Mouse (Mus musculus) right cerebral cortex, postnatal 10 days (tissue): ENCODE measurements around the gene Kif1b.
"Not testable (repeated sequence)": the region's sequence is repeated elsewhere in the genome, so short reads cannot be mapped to it uniquely, and the experiment has no call there.

ENCODE experiments used
- DNase-seq, 2 experiments: peaks; one replicate each; pipeline ENCODE4 v3.0.0; 2021; ENCODE audit warnings: low spot score in 2 of 2

Gene Kif1b

DNA sequence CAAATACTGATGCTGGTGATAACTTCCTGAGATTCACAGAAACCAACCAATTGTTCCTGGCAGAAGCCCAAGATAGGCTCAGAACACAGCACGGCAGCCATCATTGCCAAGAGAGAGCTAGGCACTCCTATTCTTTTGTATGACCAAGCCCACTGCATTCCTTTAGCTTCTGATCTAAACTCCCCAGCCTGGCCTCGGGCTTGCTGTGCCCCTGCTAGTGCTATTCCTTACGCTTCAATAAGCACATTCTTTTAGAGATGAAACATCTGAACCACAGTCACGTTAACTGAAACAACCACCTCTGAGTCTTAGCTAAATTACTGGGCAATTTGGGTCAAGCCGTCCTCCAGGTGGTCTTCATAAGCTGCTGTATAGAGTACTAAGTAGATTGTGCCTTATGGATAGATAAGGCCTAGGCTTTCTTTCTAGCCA is 87.4 kb downstream of the Kif1b start:
- peak; percentile 49 to 53 for DNase-seq

DNA sequence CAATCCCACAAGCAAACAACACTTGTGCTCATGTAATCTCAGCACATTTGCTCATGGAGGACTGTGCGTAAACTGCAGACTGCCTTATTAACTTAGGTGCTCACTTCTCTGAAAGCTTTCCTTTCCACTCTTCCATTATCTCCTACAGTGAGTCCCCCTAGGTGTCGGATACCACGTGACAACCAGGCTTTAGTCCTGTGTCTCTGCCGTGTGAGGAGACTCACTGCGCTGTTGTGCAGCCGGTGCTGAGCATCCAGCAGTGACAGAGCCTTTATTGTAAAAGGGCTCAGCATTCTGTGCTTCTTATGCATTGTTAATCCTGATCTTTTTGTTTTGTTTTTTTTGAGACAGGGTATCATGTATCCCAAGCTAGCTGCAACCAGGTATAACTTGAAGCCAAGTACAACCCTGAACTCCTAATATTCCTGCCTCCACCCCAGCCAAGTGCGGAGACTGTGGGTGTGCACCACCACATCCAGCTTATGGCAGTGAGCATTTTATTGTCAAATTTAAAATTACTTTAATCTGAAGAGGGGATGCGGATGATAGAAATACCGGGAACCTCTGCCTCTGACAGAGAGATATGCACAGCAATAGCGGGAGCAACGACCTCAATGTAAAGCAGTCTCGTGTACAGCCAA is 88.0 kb downstream of the Kif1b start:
- DNase-seq = no peak

DNA sequence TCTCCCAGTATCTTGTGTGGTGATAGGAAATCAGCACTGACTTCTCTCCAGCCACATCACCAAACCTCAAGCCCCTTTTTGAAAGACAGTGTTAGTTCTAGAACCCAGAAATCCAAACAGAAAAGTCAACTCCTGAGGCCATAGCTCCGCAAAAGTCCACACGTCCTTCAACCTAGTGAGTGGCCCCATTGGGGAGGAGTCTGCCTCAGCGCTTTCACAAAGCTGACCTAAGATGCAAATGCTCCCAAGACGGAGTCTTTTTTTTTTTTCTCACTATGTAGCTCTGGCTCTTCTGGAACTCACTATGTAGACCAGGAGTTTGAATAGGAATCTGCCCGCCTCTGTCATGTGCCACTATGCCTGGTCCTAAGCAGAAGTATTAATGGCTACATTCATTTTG is 89.0 kb downstream of the Kif1b start:
- no peak for DNase-seq

DNA sequence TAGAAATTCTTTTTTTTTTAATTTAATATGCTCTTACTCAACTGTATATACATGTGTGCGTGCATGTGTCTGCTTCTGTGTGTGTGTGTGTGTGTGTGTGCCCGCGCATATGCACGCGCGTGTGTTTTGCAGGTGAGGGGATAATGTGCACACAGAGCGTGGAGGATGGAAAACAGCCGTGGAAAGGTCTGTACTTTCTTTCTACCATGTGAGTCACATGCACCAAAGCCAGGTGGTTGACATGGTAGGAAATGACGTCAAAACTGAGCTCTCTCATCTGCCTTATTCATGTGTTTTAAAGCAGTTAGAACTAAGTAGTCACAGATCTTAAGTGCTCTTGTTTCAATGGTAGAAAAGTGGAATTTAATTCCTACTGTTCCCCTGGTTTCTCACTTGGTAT is 91.5 kb downstream of the Kif1b start:
- DNase-seq = no peak

DNA sequence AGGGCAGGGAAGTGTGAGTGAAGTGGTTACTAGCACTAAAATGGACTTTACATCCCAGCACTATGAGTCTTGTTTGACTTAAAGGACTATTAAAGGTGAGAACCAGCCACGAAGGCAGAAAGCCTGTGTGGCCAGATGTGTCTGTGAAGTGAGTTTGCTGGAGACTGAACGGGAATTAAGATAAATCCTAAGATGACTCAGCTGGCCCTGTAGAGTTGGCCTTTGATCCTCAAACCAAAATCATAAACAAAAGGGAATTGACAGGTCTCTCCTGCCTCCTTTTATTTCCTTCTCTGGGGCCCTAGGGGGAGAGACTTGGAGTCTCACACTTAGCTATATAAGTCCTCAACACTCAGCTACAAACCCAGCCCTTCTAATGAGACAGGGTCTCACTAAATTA is 92.1 kb downstream of the Kif1b start:
- no peak for DNase-seq

DNA sequence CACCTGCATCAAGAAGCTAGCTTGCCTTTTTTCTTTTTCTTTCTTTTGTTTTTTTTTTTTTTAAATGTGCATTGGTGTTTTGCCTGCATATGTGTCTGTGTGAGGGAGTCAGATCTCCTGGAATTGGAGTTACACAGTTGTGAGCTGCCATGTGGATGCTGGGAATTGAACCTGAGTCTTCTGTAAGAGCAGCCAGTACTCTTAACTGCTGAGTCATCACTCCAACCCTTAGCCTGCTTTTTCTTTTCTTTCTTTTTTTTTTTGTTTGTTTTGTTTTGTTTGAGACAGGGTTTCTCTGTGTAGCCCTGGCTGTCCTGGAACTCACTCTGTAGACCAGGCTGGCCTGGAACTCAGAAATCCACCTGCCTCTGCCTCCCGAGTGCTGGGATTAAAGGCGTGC is 93.0 kb downstream of the Kif1b start:
- DNase-seq = not testable (repeated sequence)

DNA sequence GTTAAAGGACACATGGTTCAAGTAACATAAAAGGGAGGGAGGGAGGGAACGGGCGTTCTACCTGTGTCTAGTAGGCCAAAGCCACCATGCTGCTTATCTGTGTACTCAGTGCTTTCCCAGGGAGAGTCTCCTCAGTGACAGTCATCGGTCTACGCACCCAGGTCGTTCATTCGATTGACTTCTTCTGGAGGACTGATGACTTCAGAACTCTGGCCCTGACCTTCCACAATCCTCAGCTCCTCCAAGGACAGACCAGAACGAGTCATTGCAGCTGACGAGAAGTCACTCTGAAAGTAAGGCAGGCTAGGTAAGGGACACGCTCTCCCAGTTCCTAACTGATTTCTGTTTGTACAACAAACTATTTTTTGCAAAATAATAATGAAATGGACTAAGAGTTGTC is 94.0 kb downstream of the Kif1b start:
- no peak for DNase-seq

DNA sequence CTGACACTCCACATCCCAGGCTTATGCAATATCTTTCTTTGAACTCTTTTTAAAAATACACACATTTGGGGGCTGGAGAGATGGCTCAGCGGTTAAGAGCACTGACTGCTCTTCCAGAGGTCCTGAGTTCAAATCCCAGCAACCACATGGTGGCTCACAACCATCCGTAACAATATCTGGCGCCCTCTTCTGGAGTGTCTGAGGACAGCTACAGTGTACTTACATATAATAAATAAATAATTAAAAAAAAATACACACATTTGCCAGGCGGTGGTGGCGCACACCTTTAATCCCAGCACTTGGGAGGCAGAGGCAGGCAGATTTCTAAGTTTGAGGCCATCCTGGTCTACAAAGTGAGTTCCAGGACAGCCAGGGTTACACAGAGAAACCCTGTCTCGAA is 96.1 kb downstream of the Kif1b start:
- DNase-seq = not testable (repeated sequence)

DNA sequence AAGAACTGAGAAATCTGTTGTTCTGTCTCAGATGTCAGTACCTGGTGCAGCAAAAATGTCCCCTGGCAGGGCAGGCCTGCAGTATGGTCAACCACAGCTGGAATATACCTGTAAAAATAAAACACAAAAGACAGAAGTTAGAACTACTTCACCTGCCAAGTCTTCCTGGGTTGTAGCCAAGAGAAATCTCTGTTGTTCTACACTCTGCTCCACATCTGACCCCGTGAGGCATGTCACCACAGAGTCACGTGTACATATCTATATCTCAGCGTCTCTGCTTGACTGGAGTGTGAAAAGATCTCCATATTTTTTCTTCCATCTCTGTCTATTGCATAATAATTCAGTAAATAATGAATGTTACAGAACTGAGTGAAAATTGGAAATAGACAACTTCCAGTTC is 105.0 kb downstream of the Kif1b start:
- DNase-seq = no peak

DNA sequence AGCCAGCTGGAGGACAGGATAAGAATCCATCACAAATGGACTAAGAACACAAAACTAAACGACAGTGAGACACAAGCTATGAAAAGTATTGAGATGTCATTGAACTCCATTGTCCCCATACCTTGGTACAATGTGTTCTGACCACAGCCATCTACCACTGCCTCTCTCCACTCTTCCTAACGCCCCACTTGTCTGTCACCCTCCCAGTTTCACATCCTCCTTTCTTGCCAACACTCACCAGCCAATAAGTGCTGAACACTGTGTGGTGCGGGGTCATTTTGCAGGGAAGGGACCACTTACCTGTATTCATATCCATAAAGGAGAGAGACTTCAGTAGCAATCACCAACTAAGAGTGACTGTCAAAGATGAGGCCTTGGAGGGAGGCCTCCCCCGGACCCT is 106.4 kb downstream of the Kif1b start:
- DNase-seq = no peak

DNA sequence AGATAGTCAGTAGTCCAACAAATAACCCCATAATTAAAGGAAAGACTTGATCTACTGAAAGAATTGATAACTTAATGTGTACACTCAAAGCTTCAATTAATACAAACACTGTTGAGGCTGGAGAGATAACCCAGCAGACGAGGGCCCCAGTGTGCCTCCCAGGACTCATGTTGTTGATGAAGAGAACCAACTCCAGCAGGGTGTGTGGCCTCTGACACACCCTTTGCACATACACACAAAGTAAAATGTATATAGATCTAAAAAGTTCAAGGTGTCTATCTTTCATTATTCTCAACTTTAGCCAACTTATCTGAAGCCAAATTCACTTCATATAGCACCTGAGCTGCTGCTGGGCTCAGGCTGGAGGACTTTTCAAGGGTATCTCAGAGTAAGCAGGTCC is 110.3 kb downstream of the Kif1b start:
- no peak for DNase-seq

DNA sequence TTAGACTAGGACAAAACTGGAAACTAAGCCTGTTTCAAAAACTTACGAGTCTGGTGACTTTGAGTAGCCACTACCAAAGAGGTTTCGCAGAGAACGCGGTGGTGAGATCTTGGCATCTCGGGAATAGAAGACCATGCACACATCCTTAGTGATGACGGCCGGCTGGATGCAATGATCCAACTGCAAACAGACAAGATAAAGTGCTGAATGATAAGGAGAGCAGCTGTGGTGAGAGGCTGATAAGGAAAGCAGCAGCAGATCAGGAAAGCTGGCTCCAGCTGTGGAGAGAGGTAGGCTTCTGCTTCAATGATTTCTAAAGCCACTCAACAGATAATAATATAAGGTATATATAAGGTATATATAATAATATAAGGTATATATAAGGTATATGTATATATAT is 116.4 kb downstream of the Kif1b start:
- no peak for DNase-seq

DNA sequence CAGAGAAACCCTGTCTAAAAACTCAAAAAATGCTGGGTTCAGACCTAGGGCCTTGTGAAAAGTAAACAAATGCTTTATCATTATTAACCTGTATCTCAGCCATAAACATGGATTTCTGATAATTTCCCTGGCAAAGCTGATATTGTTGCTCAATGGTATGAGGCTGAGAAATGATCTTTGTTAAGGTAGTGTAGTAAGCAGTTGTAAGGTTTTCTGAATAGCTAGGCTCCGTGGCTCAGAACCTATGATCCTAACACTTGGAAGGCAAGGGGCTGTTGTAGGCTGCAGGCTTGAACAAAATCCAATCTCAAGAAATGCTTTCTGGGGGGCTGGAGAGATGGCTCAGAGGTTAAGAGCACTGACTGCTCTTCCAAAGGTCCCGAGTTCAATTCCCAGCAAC is 118.9 kb downstream of the Kif1b start:
- no peak for DNase-seq

DNA sequence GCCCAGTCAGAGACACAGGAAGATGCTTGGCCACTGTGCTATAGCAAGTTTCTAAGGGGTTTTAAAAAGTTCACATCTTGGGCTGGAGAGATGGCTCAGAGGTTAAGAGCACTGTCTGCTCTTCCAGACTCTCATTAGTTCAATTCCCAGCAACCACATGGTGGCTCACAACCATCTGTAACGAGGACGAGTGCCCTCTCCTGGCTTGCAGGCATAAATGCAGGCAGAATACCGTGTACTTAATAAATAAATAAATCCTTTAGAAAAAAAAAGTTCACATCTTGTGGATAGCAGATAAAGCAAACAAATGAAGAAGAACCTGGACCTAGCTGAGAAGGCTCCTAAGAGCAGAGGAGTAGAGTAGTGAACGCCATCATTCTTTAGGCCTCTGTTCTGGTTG is 124.7 kb downstream of the Kif1b start:
- DNase-seq = no peak

DNA sequence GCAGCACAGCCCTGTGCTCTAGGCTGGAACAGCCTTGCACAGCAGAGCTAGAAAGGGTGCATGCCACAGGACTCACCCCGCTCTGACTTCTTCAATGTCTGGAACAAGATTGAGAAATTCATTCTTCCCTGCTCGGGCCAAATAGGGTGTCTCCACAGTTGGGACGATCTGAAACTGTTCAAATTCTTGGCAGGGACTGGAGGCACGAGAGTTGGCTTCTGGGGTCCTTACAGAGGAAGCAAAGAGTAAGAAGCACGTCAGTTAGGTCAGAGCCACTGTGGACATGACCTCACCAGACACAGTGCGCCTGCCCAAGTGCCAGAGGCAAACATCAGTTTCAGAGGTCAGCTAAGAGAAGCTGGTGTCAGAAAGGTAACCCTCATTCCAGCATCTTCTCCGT is 125.3 kb downstream of the Kif1b start:
- DNase-seq = no peak

DNA sequence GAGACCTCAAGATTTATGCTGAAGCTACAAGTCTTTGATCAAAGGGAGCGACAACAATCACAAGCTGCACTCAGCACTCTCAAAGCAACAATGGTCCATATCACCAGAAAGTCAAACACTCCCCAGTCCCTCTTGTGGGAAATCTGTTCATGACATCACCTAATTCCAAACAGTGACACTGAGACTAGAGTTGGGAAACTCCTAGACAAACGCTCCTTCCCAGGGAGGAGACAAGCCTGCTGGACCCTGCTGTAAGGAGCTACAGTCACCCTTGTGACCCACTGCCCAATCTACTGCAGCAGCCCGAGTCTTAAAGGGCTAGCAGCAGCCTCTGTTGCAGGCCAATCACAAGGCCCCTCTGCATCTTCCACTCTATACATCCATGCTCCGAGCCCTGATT is 127.9 kb downstream of the Kif1b start:
- DNase-seq = no peak

DNA sequence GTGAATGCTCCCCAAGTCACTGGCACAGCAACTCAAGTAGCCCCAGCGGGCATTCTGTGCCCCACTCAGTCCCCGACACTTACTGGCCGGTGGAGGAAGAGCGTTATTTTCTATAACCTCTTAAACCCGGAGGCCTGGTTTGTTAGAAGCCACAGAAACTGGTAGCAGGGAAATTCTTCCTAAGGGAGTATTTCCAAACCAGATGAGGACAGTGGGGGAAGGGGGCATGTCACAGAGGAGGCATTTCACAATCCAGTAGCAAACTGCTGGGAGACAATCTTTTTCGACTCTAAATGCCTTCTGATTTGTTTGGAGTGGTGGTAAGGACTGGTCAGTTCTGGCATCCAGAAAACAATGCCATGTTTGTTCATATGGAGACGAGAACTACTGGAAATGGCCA is 128.3 kb downstream of the Kif1b start:
- no peak for DNase-seq

DNA sequence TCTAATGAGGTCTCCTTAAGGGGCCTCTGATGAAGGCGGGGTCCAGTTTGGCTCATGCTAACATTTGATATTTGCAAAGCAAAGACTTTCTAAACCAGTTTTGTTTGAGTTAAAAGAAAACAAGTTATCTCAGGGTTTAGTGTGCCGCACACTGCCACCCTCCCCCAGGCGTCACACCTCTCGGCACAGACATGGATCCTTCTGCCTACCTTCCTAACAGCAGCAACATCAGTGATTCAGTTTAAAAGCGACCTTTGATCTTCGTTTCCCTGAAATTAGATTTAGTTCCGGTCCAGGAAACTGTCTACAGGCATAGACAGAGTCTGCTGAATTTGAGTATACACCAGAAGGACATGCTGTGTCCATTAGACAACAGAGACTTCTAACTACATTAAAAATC is 129.2 kb downstream of the Kif1b start:
- no peak for DNase-seq

DNA sequence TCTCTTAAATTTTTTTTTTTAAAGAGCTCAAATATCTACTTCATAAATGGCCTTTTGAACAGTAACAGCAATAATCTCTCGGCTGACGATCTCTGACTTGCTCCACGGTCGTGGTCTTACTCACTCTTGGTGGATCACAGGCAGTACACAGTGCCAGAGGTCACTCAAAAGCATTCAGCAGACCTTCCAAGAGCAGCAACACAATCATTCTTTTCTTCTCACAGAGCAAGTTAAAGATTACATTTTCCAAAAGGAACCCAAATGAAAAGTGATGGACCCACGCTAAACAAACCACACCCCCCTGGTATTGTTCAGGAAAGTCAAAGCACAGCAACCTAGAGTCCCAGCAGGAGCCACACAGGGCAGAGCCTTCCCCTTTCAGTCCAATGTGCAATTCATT is 130.4 kb downstream of the Kif1b start:
- no peak for DNase-seq

DNA sequence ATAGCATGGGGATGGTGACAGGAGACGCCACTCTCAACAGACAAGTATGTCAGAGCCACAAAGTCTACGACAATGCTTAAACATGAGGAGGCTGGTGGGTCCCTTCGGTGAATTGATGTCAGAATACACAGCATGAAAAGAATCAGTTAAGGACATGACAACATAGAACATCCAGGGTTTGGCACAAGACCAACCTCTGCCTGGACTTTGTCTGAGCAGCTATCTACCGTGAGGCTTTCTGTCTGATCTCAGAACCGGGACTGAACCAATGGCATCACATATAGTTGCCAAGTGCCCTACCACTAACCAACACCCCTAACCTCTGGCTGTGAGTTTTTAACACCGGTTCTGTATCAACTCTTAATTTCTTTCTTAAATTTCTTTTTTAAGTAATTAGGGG is 130.8 kb downstream of the Kif1b start:
- DNase-seq = no peak

DNA sequence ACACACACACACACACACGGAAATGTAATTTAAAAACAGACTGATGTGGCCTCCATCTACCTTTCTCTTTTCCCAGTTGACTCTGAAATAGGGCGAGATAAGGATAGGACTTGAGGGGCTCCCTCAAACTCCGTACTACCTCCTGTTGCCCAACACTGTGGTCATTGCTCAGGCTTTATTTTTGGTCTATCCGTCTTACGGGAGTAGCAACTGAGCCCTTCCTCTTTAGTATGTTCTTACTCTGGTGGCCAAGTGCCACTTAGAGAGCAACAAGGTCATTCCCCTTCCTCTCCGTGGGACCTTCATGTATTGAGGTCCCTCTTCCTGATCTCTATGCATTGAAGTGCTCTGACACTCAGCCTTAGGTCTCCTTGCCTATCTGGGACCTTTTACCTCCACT is 133.8 kb downstream of the Kif1b start:
- DNase-seq = no peak

DNA sequence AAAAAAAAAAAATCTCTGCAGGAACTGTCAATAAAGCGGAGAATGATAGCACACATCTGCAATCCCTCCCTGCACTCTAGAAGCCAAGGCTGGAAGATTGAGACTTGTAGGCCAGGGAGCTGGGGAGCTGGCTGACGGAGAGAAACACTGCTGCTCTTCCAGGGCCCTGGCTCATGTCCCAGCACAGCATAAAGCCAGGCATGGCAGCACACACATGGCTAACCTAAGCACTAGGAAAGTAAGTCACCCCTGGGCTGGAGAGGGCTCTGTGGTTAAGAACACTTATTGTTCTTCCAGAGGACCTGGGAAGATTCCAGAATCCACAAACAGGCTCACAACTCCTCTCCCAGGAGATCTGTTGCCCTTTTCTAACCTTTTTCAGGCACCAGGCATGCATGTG is 134.8 kb downstream of the Kif1b start:
- peak in 1 of 2 experiments; percentile 46 for DNase-seq

DNA sequence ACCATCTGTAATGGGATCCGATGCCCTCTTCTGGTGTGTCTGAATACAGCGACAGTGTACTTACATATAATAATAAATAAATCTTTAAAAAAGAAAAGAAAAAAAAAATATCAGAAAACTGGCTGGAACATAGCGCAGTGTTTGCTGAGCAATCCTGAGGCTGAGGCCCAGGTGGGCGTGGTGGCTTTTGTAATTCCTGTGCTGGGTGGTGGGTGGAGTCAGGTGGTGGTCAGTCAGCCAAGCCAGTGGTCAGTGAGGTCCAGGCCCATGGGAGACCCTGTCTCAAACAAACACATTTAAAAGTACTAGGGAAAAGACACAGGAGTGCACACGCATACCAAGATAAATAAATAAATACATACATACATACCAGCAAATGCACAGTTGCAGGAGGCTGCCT is 135.4 kb downstream of the Kif1b start:
- DNase-seq = no peak

DNA sequence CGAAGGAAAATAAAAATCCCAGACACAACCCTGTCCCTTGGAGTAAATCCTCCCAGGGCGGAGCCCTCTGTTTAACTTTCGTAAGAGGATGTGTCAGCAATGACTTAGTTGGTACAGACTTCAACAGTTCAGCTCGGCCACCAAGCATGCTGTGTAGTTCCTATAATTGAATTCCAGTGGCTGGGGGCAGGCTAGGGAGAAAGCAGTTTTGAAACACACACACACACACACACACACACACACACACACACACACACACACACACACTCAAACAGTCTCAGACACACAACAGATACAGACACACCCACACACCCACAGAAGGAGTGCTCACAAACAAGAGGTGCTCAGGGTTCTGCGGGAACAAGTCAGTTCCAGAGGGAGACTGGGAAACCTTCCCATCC is 135.9 kb downstream of the Kif1b start:
- DNase-seq = no peak
